Mouse (Mus musculus) liver, postnatal 0 days (tissue): ENCODE data around the gene Cyp46a1. TPM values are rescaled to one million over a fixed set of nuclear protein-coding genes. Genes with fewer than 3 reads are reported as not detected.

Experiments
- ATAC-seq: fragments of 200-750 bp; cut with Nextera tagmentation; 2 replicates; pipeline ENCODE4 v1.8.0; 2017; ENCODE audit warnings: mild to moderate bottlenecking, moderate library complexity
- DNase-seq: peaks from one replicate; pipeline ENCODE4 v3.0.0-alpha.2; 2016
- H3K27ac ChIP-seq: fragments of 300-500 bp; sonication (generic); 2 replicates; pipeline ENCODE4 v1.5.1; 2014; ENCODE audit warnings: antibody characterized with exemption, moderate library complexity, mild to moderate bottlenecking, low read depth
- H3K27me3 ChIP-seq: fragments of 300-500 bp; sonication (generic); 2 replicates; pipeline ENCODE4 v1.6.1; 2014; ENCODE audit warnings: low read length, control low read depth, mixed read lengths; ENCODE audit not compliant: insufficient read depth
- H3K36me3 ChIP-seq: fragments of 300-500 bp; sonication (generic); replicated peaks from 2 replicates; pipeline ENCODE4 v1.6.1; 2014; ENCODE audit warnings: mild to moderate bottlenecking, control low read depth, low read length, moderate library complexity, mixed read lengths; ENCODE audit not compliant: insufficient read depth
- H3K4me1 ChIP-seq: fragments of 300-500 bp; sonication (generic); 2 replicates; pipeline ENCODE4 v1.6.1; 2014; ENCODE audit warnings: antibody characterized with exemption, mild to moderate bottlenecking, control low read depth; ENCODE audit not compliant: insufficient read depth
- H3K4me2 ChIP-seq: fragments of 300-500 bp; sonication (generic); 2 replicates; pipeline ENCODE4 v1.6.1; 2014; ENCODE audit warnings: low read depth, mild to moderate bottlenecking, low read length, moderate library complexity, mixed read lengths
- H3K4me3 ChIP-seq: fragments of 300-500 bp; sonication (generic); 2 replicates; pipeline ENCODE4 v1.5.1; 2014; ENCODE audit warnings: low read depth, low read length
- H3K9ac ChIP-seq: fragments of 300-500 bp; sonication (generic); replicated peaks from 2 replicates; pipeline ENCODE4 v1.6.1; 2014; ENCODE audit warnings: mild to moderate bottlenecking, moderate library complexity
- H3K9me3 ChIP-seq: fragments of 300-500 bp; sonication (generic); 2 replicates; pipeline ENCODE4 v1.6.1; 2016; ENCODE audit warnings: mild to moderate bottlenecking, control low read depth, low read length, mixed read lengths
- CTCF ChIP-seq: sonication (generic); IDR thresholded peaks from 2 replicates; pipeline ENCODE4 v1.5.1; 2016; ENCODE audit warnings: antibody characterized with exemption, low read depth
- EP300 ChIP-seq: IDR thresholded peaks from 2 replicates; pipeline ENCODE4 v1.6.1; 2016; ENCODE audit warnings: antibody characterized with exemption, low read depth, mild to moderate bottlenecking
- WGBS: fragments of 180-500 bp; shearing (Covaris S2); extraction: QIAGEN DNeasy Blood & Tissue Kit; methylation state at CpG from one replicate; pipeline ENCODE4 v1.1.7; 2014; ENCODE audit not compliant: insufficient replicate concordance; 5-methylcytosine and 5-hydroxymethylcytosine counted together
- polyA plus RNA-seq: library from polyadenylated mRNA; unstranded; fragments of >200 nt; fragmentation: Nextera tagmentation; extraction: Ambion mirVana; gene quantifications from 2 replicates; pipeline ENCODE4 v1.2.1, GENCODE M21; 2015

Cyp46a1 gene
- 0.09 and 0.23 TPM in 2 replicates for polyA plus RNA-seq

DNA sequence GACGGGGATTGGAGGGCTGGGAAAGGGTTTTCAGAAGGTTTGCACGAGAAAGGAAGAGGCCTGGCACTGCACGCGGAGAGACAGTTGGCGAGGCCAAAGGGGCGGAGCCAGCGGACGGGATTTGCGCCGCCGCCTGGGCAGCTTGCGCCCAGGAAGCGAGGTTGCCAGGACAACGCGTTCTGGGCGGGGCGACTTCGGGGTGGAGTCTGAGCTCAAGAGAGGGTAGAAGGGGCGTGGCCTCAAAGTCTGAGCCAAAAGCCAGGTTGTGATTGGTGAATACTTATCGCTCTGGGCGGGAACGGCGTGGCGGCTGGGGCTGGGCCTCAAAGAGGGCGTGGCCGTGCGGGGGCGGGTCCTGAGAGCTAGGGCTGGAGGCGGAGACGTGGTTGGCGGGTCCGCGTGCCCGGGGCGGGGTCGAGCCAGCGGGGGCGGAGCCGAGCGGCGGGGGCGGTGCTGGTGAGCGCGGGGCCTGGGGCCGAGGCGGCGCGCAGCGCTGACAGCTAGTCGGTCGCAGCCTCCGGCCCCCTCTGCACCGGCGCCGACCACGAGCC is at the start of gene Cyp46a1:
Cyp46a1 (plus strand) TSS at position 487 of the 551 bp plus-strand sequence.
- DNase-seq = peak; percentile 96
- TF ChIP-seq EP300 (no peak), CTCF (peak; percentile 25; the same call in 1 of the 2 replicates)
- Histone ChIP-seq H3K27me3 (peaks cover 38% of the 10 kb centered on the region), H3K27ac (no peak within 1 kb of the TSS), H3K4me1 (peaks cover 14% of the 10 kb centered on the region), H3K4me2 (peak within 1 kb of the TSS; percentile 85), H3K36me3 (no peaks in the 10 kb centered on the region), H3K9ac (peak within 1 kb of the TSS; percentile 22), H3K9me3 (no peaks in the 10 kb centered on the region), H3K4me3 (peak within 1 kb of the TSS; percentile 49)
- WGBS = under 1% methylated on average over 36 of the region's 56 CpGs
- ATAC-seq = peak; percentile 93

DNA sequence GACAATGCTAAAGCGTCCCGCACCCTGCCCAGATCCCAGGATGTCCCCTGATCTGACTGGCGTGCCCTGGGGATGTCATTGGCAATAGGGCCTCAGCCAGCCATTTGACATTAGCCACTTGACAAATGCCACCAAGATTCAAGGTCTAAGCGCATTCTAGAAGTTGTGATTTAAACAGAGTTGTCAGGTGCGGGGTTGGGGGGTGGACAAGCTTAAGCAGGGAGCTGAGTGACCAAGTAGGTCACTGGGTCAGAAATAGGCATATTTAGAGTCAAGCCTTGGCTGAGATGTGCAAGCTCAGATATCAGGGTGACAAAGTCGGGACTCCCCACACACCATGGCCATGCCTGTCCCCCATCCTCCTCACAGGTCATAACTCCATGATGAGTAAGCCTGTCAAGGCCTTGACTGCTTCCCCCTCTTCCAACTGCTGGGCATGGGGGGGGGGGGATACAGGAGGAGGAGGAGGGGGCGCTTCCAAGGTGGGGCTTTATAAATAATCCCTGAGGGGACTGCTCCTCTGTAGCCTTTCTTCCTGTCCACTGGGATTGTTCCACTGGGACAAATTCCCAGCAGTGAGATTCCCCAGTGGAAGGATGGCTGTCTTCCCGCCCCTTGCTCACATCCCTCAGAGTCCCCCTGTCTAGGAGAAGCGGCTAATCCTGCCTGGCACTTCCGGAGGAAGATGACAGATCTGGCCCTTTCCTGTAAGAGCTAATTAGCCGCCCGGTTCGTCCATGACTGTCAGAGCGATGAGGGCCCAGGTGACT is 49.5 kb upstream of the Cyp46a1 start:
- Histone ChIP-seq H3K9ac (no peak overlapping the region), H3K27me3 (0 out of 2 replicates have a peak, but pooled peaks cover 3% of the 10 kb centered on the region), H3K4me1 (no peaks in the 10 kb centered on the region), H3K4me2 (no peak overlapping the region), H3K27ac (no peak overlapping the region), H3K9me3 (no peaks in the 10 kb centered on the region), H3K36me3 (no peaks in the 10 kb centered on the region), H3K4me3 (no peak overlapping the region)
- no peak for ATAC-seq
- TF ChIP-seq CTCF = no peak
- no peak for TF ChIP-seq EP300
- DNase-seq = no peak
- 54% methylated on average over 13 of the region's 14 CpGs for WGBS

DNA sequence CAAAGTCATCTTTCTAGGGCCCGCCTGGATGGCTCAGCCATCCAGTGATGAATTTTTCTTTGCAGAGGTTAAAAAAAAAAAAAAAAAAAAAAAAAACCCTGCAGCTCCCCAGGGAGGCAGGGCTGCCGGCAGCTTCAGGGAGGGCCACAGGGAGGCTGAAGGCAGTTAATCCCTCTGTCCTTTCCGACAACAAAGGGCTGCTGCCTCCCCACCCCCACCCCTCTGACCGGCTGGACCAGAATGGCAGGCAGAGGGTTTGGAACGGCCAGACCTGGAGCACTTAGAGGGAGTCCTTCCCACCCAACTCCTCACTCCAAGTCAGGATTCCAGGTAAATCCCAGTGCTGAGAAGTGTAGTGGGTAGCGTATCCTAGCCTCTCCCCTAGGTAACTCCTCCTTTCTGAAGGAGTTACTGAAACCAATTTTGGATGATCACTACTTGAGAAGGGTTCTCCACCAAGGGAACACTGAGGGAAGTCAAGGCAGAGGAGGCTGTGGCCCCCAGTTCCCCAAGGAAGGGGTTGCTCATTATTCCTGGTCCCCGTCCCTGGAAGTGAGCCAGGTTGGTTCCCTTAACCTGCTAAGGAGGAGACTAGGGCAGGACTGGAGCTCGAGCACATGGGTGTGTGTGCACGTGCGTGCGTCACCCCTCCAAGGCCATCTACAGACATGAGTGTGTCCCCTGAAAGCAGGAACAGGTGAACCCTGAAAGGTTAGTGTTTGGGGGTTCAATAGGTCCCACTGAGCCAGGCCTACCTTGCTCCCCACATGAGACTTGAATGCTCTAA is 48.8 kb upstream of the Cyp46a1 start:
- Histone ChIP-seq H3K36me3 (no peaks in the 10 kb centered on the region), H3K27me3 (0 out of 2 replicates have a peak, but pooled peaks cover 3% of the 10 kb centered on the region), H3K9ac (no peak overlapping the region), H3K4me1 (no peaks in the 10 kb centered on the region), H3K4me3 (no peak overlapping the region), H3K27ac (no peak overlapping the region), H3K4me2 (no peak overlapping the region), H3K9me3 (no peaks in the 10 kb centered on the region)
- DNase-seq (no peak), ATAC-seq (no peak)
- TF ChIP-seq EP300 = no peak
- TF ChIP-seq CTCF = no peak
- WGBS = 45% methylated on average over 11 of the region's 11 CpGs

DNA sequence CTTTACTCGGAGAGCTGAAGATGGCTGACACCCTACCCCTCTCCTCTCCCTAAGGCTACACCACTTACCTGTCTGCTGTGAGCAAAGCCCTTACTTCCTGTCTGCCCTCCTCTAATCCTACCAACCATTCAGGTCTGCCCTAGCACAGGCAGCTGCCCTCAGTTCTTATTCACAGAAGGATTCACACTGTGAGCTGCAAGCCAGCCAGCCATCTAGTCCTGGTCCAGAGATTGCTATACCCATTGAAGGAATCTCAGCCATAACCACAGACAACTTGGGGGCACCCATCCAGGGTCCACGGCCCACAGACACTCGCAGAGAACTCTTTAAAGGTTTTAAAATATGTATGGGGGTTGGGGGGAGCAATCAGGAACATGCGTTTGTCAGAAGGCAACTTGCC is 47.8 kb upstream of the Cyp46a1 start:
- Histone ChIP-seq H3K27ac (no peak overlapping the region), H3K9ac (no peak overlapping the region), H3K27me3 (0 out of 2 replicates have a peak, but pooled peaks cover 3% of the 10 kb centered on the region), H3K36me3 (no peaks in the 10 kb centered on the region), H3K9me3 (no peaks in the 10 kb centered on the region), H3K4me2 (no peak overlapping the region), H3K4me3 (no peak overlapping the region), H3K4me1 (no peaks in the 10 kb centered on the region)
- TF ChIP-seq EP300 (no peak), CTCF (no peak)
- 86% methylated on average over 4 of the region's 4 CpGs for WGBS
- ATAC-seq (no peak), DNase-seq (no peak)

DNA sequence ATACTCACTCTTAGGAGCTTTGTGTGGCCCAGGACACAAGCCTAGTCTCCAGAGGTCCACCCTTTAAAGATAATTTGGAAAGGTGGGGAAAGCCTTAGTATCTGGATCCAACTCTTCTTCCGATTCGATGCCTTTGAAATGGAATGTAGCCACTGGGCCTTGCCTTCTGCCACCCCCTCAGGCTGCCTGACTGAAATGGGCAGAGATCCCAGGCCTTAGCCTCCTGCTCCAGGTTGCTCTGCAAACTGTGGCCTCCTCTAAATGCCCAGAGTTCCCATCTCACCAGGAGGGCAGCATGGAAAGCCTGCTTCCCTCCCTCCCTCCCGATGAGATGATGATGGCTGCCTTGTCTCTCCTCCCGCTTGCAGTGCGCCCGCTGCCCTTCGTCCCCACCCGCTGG is 47.2 kb upstream of the Cyp46a1 start:
- Histone ChIP-seq H3K4me1 (no peaks in the 10 kb centered on the region), H3K4me3 (no peak overlapping the region), H3K36me3 (no peaks in the 10 kb centered on the region), H3K4me2 (no peak overlapping the region), H3K9me3 (no peaks in the 10 kb centered on the region), H3K9ac (no peak overlapping the region), H3K27me3 (0 out of 2 replicates have a peak, but pooled peaks cover 3% of the 10 kb centered on the region), H3K27ac (no peak overlapping the region)
- 91% methylated on average over 8 of the region's 8 CpGs for WGBS
- DNase-seq = no peak
- ATAC-seq = no peak
- TF ChIP-seq EP300 = no peak
- no peak for TF ChIP-seq CTCF
